Mouse (Mus musculus) embryonic facial prominence, embryonic 15.5 days (tissue): Measurements from ENCODE around the gene Smarca5. TPM values are rescaled to one million over a fixed set of nuclear protein-coding genes. Genes with fewer than 3 reads are reported as not detected.
A peak's percentile ranks its signal among the peaks of the same experiment; 100 is the strongest.
"Not testable (repeated sequence)": the region's sequence is repeated elsewhere in the genome, so short reads cannot be mapped to it uniquely, and the experiment has no call there.

Experiments
- ATAC-seq: fragments of 200-750 bp; cut with Nextera tagmentation; 2 replicates; pipeline ENCODE4 v1.8.0; 2017; ENCODE audit warnings: low read depth, moderate TSS enrichment; ENCODE audit not compliant: insufficient number of reproducible peaks, low FRiP score, low TSS enrichment
- H3K27ac ChIP-seq: fragments of 300-500 bp; sonication (generic); replicated peaks from 2 replicates; pipeline ENCODE4 v1.5.1; 2015; ENCODE audit warnings: mild to moderate bottlenecking, inconsistent platforms
- H3K27me3 ChIP-seq: fragments of 300-500 bp; sonication (generic); 2 replicates; pipeline ENCODE4 v1.6.1; 2015; ENCODE audit warnings: inconsistent platforms
- H3K36me3 ChIP-seq: fragments of 300-500 bp; sonication (generic); 2 replicates; pipeline ENCODE4 v1.6.1; 2015; ENCODE audit warnings: mild to moderate bottlenecking, inconsistent platforms
- H3K4me1 ChIP-seq: fragments of 300-500 bp; sonication (generic); 2 replicates; pipeline ENCODE4 v1.6.1; 2015; ENCODE audit warnings: inconsistent platforms
- H3K4me2 ChIP-seq: fragments of 300-500 bp; sonication (generic); replicated peaks from 2 replicates; pipeline ENCODE4 v1.6.1; 2015; ENCODE audit warnings: mild to moderate bottlenecking, inconsistent platforms
- H3K4me3 ChIP-seq: fragments of 300-500 bp; sonication (generic); replicated peaks from 2 replicates; pipeline ENCODE4 v1.5.1; 2015; ENCODE audit warnings: mild to moderate bottlenecking, inconsistent platforms
- H3K9ac ChIP-seq: fragments of 300-500 bp; sonication (generic); 2 replicates; pipeline ENCODE4 v1.6.1; 2015; ENCODE audit warnings: inconsistent platforms
- H3K9me3 ChIP-seq: fragments of 300-500 bp; sonication (generic); replicated peaks from 2 replicates; pipeline ENCODE4 v1.6.1; 2016; ENCODE audit warnings: inconsistent platforms
- WGBS: fragments of 180-500 bp; shearing (Covaris S2); methylation state at CpG from one replicate; pipeline ENCODE4 v1.1.7; 2015; 5-methylcytosine and 5-hydroxymethylcytosine counted together
- polyA plus RNA-seq: library from polyadenylated mRNA; unstranded; fragments of >200 nt; fragmentation: Nextera tagmentation; extraction: Ambion mirVana; gene quantifications from 2 replicates; pipeline ENCODE4 v1.2.1, GENCODE M21; 2015

Gene Smarca5
- polyA plus RNA-seq, result 71.2 TPM in 2 replicates

GRCm38 (mm10) chr8:80739155-80739924 lies at the start of gene Smarca5:
Gene Smarca5 (minus strand): TSS chr8:80739497.
- Histone ChIP-seq H3K4me2 (peak within 1 kb of the TSS; percentile 87), H3K4me3 (peak within 1 kb of the TSS; percentile 92), H3K9ac (peak within 1 kb of the TSS; percentile 91), H3K27ac (peak within 1 kb of the TSS; percentile 99)
- not testable (repeated sequence) for H3K27me3 ChIP-seq, H3K9me3 ChIP-seq, H3K36me3 ChIP-seq, H3K4me1 ChIP-seq
- whole genome bisulfite sequencing, result under 1% methylated on average over 86 of the region's 91 CpGs
- ATAC-seq, result peak; percentile 93

- no peaks in the 10 kb centered on the region for H3K9me3 ChIP-seq
- H3K36me3 ChIP-seq, result peaks cover 58% of the 10 kb centered on the region
- ATAC-seq, result no peak
Measured at GRCm38 (mm10) chr8:80784559-80784958, 45.3 kb upstream of the Smarca5 start.

GRCm38 (mm10) chr8:80783271-80783670 lies 44.0 kb upstream of the Smarca5 start:
- no peaks in the 10 kb centered on the region for H3K9me3 ChIP-seq
- no peaks in the 10 kb centered on the region for H3K27me3 ChIP-seq
- peaks cover 59% of the 10 kb centered on the region for H3K36me3 ChIP-seq
- ATAC-seq, result no peak
- no peak overlapping the region for H3K27ac ChIP-seq
- H3K9ac ChIP-seq, result no peak overlapping the region
- H3K4me3 ChIP-seq, result no peak overlapping the region
- no peaks in the 10 kb centered on the region for H3K4me1 ChIP-seq
- H3K4me2 ChIP-seq, result no peak overlapping the region
- WGBS, result 89% methylated on average over 4 of the region's 4 CpGs

More at GRCm38 (mm10) chr8:80784559-80784958, 45.3 kb upstream of the Smarca5 start:
- no peak overlapping the region for H3K4me2 ChIP-seq
- no peak overlapping the region for H3K9ac ChIP-seq
- no peaks in the 10 kb centered on the region for H3K4me1 ChIP-seq
- no peaks in the 10 kb centered on the region for H3K27me3 ChIP-seq
- H3K27ac ChIP-seq, result no peak overlapping the region
- WGBS, result 88% methylated on average over 9 of the region's 9 CpGs
- H3K4me3 ChIP-seq, result no peak overlapping the region

DNA sequence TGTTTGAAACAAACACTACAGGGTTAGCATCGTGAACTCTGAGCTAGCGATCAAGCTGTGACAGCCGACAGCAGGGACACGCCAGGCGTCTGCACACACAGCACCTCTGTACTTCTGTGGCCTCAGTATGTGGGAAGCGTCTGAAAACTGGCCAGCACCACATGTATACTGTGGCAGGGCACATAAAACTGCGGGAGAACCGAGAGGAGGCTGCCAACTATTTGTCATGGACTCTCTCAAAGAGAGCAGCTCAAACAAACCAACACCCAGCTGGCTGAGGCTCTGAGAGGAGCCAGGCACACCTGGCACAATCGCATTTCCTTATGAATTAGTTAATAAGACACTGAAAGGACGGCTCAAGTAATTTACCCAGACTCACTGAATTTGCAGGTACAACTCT lies 42.0 kb upstream of the Smarca5 start:
- no peak overlapping the region for H3K4me2 ChIP-seq
- peaks cover 64% of the 10 kb centered on the region for H3K36me3 ChIP-seq
- WGBS, result 60% methylated on average over 10 of the region's 10 CpGs
- H3K9me3 ChIP-seq, result no peaks in the 10 kb centered on the region
- no peak overlapping the region for H3K9ac ChIP-seq
- no peaks in the 10 kb centered on the region for H3K27me3 ChIP-seq
- peak overlapping the region; percentile 48; the same call in 1 of the 2 replicates for H3K27ac ChIP-seq
- H3K4me3 ChIP-seq, result no peak overlapping the region
- H3K4me1 ChIP-seq, result no peaks in the 10 kb centered on the region
- ATAC-seq, result no peak

DNA sequence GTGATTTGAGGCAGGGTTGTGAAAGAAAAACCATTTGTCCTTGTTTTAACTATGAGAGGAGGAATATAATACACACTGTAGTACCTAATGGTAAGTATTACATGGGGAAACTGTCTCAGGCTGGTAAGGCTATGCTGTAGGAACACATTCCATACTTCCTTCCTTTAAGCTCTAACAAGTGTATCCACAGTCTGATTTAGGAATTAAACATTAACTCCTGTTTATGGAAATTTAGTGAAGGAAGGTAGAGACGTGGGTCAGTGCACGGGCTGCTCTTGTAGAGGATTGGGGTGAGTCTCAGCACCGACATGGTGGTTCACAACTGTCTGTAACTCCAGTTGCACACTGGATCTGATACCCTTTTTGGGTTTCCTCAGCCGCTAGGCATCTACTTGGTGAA lies 41.0 kb upstream of the Smarca5 start:
- H3K4me1 ChIP-seq, result no peaks in the 10 kb centered on the region
- 87% methylated on average over 4 of the region's 4 CpGs for WGBS
- peaks cover 63% of the 10 kb centered on the region for H3K36me3 ChIP-seq
- H3K9ac ChIP-seq, result no peak overlapping the region
- H3K27me3 ChIP-seq, result no peaks in the 10 kb centered on the region
- no peak overlapping the region for H3K4me2 ChIP-seq
- H3K4me3 ChIP-seq, result no peak overlapping the region
- no peaks in the 10 kb centered on the region for H3K9me3 ChIP-seq
- no peak overlapping the region for H3K27ac ChIP-seq
- no peak for ATAC-seq

DNA sequence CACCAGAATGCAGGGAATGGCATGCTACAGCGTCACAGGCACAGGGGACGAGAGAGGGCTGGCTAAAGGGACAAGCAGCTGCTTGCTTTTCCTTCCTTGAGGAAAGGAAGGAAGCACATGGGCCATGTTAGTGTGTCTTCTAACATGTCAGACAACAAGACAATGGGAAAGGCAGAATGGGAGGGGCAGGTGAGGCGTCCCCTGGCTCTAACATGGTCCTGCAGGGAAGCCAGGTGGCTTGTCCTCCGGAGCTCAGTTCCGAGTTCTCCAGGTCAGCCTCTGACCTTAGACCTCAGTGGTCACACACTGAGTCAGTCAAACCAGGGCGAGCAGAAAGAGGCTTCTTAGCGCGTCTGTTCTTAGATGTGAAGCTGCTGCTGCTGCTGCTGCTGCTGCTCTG lies 37.1 kb upstream of the Smarca5 start:
- Histone ChIP-seq H3K9ac (no peak overlapping the region), H3K27ac (no peak overlapping the region), H3K4me1 (no peaks in the 10 kb centered on the region), H3K27me3 (no peaks in the 10 kb centered on the region), H3K4me2 (no peak overlapping the region), H3K4me3 (no peak overlapping the region), H3K36me3 (peaks cover 55% of the 10 kb centered on the region), H3K9me3 (no peaks in the 10 kb centered on the region)
- ATAC-seq, result no peak
- 62% methylated on average over 8 of the region's 8 CpGs for WGBS

- H3K9me3 ChIP-seq, result no peaks in the 10 kb centered on the region
- H3K27me3 ChIP-seq, result no peaks in the 10 kb centered on the region
- H3K36me3 ChIP-seq, result peaks cover 63% of the 10 kb centered on the region
- 82% methylated on average over 4 of the region's 4 CpGs for WGBS
- H3K4me2 ChIP-seq, result no peak overlapping the region
- no peak for ATAC-seq
- no peaks in the 10 kb centered on the region for H3K4me1 ChIP-seq
- H3K4me3 ChIP-seq, result no peak overlapping the region
- H3K27ac ChIP-seq, result no peak overlapping the region
- H3K9ac ChIP-seq, result no peak overlapping the region
Measured at GRCm38 (mm10) chr8:80772732-80773460, 33.6 kb upstream of the Smarca5 start.

DNA sequence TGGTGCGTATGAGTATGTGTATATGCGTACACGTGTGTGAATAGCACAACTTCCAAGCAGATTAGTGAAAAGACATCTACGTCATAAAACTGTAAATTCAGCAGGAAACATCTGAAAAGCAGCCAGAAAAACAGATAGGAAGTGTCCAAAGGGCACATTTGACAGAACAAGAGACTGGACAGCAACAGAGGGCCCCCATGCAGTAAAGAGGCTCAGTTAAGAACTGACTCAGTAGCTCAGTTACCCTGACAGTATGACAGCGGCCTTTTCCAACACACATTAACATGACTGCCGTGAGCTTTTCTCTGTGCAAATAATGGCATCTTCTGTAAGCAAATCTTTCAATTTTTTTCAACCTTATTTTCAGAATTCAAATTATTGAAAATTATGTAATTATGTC lies 29.2 kb upstream of the Smarca5 start:
- H3K4me2 ChIP-seq, result no peak overlapping the region
- peaks cover 66% of the 10 kb centered on the region for H3K36me3 ChIP-seq
- no peaks in the 10 kb centered on the region for H3K4me1 ChIP-seq
- H3K4me3 ChIP-seq, result no peak overlapping the region
- no peaks in the 10 kb centered on the region for H3K27me3 ChIP-seq
- no peak for ATAC-seq
- H3K9ac ChIP-seq, result no peak overlapping the region
- H3K27ac ChIP-seq, result no peak overlapping the region
- H3K9me3 ChIP-seq, result no peaks in the 10 kb centered on the region
- 95% methylated on average over 6 of the region's 6 CpGs for WGBS

DNA sequence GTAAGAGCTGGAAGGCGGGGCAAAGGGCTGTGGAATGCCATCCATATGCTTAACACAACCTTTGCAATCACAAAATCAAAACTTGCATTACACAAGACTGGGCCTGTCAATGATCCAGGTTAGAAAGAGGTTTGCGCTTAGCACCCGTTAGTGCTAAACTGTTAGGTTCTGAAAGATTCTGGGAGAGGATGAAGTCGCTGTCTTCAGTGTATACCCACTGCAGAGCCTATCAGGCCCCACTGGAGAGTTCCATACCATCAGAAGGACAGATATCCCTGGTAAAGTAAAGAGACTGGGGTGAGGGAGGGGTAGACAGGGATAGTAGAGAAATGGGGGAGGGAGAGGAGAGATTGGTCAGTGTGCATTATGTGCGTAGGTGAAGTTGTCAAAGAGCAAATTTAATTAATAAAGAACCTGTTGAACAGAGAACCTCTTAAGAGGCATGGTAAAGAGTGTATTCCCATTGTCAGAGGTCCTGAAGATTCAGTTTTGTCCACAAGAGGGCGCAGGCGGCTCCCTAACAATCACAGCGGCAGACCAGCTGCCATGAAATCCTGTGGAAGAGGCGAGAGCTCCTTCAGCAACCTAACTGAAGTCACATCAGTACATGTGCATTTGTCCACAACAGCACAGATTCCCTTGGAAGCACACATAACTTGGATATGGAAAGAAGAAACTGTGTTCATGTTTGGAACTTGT lies 13.9 kb upstream of the Smarca5 start:
- WGBS, result 31% methylated on average over 9 of the region's 9 CpGs
- H3K36me3 ChIP-seq, result no peaks in the 10 kb centered on the region
- 0 out of 2 replicates have a peak, but pooled peaks have one; percentile 40 for ATAC-seq
- H3K9ac ChIP-seq, result no peak overlapping the region
- no peaks in the 10 kb centered on the region for H3K4me1 ChIP-seq
- H3K4me2 ChIP-seq, result no peak overlapping the region
- no peaks in the 10 kb centered on the region for H3K9me3 ChIP-seq
- H3K4me3 ChIP-seq, result no peak overlapping the region
- H3K27me3 ChIP-seq, result no peaks in the 10 kb centered on the region
- no peak overlapping the region for H3K27ac ChIP-seq

DNA sequence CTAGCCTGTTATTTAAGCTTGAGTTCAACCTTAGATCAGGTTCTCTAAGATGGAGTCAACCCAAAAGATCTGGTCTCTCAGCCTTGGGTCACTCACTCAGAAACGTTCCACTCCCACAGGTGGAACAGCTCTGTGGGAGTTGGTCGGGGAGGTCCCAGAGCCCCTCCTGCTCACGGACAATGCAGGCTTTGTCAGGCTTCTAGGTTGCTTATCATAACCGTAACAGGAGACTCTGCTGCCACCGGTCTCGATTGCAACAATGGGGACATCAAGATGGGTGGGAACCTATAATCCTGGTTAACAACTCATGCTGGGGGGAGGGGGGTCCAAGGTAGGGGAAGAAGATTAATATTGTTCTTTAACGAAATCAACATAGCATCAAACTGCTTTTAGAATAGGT lies 13.1 kb upstream of the Smarca5 start:
- WGBS, result 50% methylated on average over 7 of the region's 7 CpGs
- ATAC-seq, result no peak
- no peaks in the 10 kb centered on the region for H3K4me1 ChIP-seq
- H3K4me2 ChIP-seq, result no peak overlapping the region
- H3K36me3 ChIP-seq, result no peaks in the 10 kb centered on the region
- no peak overlapping the region for H3K9ac ChIP-seq
- H3K9me3 ChIP-seq, result no peaks in the 10 kb centered on the region
- no peak overlapping the region for H3K27ac ChIP-seq
- H3K4me3 ChIP-seq, result no peak overlapping the region
- H3K27me3 ChIP-seq, result no peaks in the 10 kb centered on the region

DNA sequence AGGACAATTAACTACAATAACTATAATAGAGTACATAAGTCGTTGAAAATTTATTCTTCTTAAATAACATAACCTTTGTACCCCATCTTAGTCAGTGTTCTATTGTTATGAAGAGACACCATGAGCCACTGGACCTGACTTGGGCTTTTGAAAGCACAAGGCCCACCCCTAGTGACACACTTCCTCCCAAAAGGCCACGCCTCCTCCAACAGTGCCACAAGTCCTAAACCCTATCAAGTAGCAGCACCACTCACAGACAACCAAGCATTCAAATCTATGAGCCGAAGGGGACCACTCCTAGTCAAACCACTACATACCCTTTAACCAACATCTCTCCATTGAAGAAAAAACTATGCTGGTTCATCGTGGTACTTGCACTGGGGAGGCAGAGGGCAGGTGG lies 9.8 kb upstream of the Smarca5 start:
- no peak for ATAC-seq
- WGBS, result 82% methylated on average over 4 of the region's 4 CpGs
- Histone ChIP-seq H3K4me2 (no peak overlapping the region), H3K36me3 (no peaks in the 10 kb centered on the region), H3K4me1 (no peaks in the 10 kb centered on the region), H3K9ac (no peak overlapping the region), H3K4me3 (no peak overlapping the region), H3K27ac (no peak overlapping the region), H3K9me3 (no peaks in the 10 kb centered on the region), H3K27me3 (no peaks in the 10 kb centered on the region)
